In the genomic region with DNA sequence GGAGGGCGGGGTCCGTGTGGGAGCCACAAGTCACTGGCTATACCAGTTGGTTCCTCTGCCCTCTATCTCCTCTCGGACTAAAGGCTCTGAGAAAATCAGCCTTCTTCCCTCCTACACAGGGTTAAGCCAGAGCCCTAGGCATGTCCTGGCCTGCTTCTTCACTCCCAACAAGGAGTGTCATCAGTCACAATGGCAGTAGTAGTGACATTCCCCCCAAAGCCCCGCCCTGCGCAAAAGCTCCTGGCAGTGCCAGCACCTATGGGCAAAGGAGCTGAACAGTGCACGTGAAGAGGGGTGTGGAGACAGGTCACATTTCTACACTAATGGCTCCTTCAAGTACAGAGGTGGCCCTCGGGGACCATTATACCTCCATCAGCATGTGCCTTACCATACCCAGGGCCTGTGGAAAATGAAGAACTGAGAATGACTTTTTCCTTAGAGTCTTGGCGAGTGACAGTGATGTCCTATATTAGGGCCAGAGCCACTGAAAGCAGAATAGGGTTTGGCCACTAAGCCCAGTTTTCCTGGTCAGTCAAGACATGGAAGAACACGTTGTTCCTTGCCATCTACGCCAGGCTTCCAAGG, we compare ENCODE assay signal across 36 mouse cellular contexts. TPM values are rescaled to one million over a fixed set of nuclear protein-coding genes. Genes with fewer than 3 reads are reported as not detected.
DNase-seq lines count a peak whose midpoint lies in the region; ATAC-seq lines count a peak whose summit lies in the region.
"Had no signal": no experiment of that assay in that cellular context is flagged by ENCODE, and none has a peak within 500 bp of the region (broad histone marks: within the 10 kb centered on the region; RNA-seq: fewer than 3 reads in every experiment).

No protein-coding gene starts in this region.

- no peaks in the 10 kb centered on the region for H3K27me3 ChIP-seq in embryonic facial prominence, embryonic 14.5 days (replicated peaks; ENCODE audit: control insufficient read depth, insufficient read depth, low read length)
- H3K27me3 ChIP-seq in embryonic facial prominence, embryonic 10.5 days (replicated peaks; ENCODE audit: low read depth, poor library complexity, severe bottlenecking): no peaks in the 10 kb centered on the region
- no peaks in the 10 kb centered on the region for H3K27me3 ChIP-seq in stomach, embryonic 16.5 days (ENCODE audit: control insufficient read depth, insufficient read depth, low read length)
- H3K27me3 ChIP-seq: embryonic facial prominence, embryonic 13.5 days; forebrain, embryonic 13.5 days; limb, embryonic 13.5 days; lung, embryonic 15.5 days; midbrain, embryonic 15.5 days had no signal

- H3K9ac ChIP-seq in embryonic facial prominence, embryonic 14.5 days (ENCODE audit: low read depth, low read length): no peak overlapping the region
- H3K9ac ChIP-seq in stomach, embryonic 16.5 days (ENCODE audit: low read length): no peak overlapping the region
- H3K9ac ChIP-seq: embryonic facial prominence, embryonic 13.5 days; forebrain, embryonic 13.5 days; heart, embryonic 13.5 days; limb, embryonic 13.5 days; lung, embryonic 15.5 days; midbrain, embryonic 15.5 days had no signal

- H3K9me3 ChIP-seq in embryonic facial prominence, embryonic 14.5 days (ENCODE audit: control insufficient read depth, low read length): no peaks in the 10 kb centered on the region
- H3K9me3 ChIP-seq in embryonic facial prominence, embryonic 10.5 days: no peaks in the 10 kb centered on the region
- no peaks in the 10 kb centered on the region for H3K9me3 ChIP-seq in stomach, embryonic 16.5 days (replicated peaks; ENCODE audit: control insufficient read depth, low read length)
- H3K9me3 ChIP-seq: embryonic facial prominence, embryonic 13.5 days; forebrain, embryonic 13.5 days; G1E; heart, embryonic 13.5 days; hindbrain, embryonic 10.5 days; limb, embryonic 13.5 days; lung, embryonic 15.5 days; midbrain, embryonic 10.5 days; midbrain, embryonic 15.5 days had no signal

- 83% methylated on average over 10 of the region's 10 CpGs for WGBS in embryonic facial prominence, embryonic 14.5 days
- WGBS in embryonic facial prominence, embryonic 10.5 days: 90% methylated on average over 10 of the region's 10 CpGs
- 80% methylated on average over 10 of the region's 10 CpGs for WGBS in stomach, embryonic 16.5 days

- no peak overlapping the region for H3K4me3 ChIP-seq in embryonic facial prominence, embryonic 14.5 days (ENCODE audit: low read depth, low read length)
- no peak overlapping the region for H3K4me3 ChIP-seq in embryonic facial prominence, embryonic 10.5 days
- no peak overlapping the region for H3K4me3 ChIP-seq in stomach, embryonic 16.5 days (replicated peaks; ENCODE audit: low read length)
- H3K4me3 ChIP-seq: embryonic facial prominence, embryonic 13.5 days; erythroblast, embryonic 14.5 days; forebrain, embryonic 13.5 days; heart, embryonic 13.5 days; hindbrain, embryonic 10.5 days; layer of hippocampus, adult 2 months; limb, embryonic 13.5 days; lung, embryonic 15.5 days; midbrain, embryonic 10.5 days; midbrain, embryonic 15.5 days had no signal

- peaks cover 45% of the 10 kb centered on the region for H3K36me3 ChIP-seq in embryonic facial prominence, embryonic 14.5 days (ENCODE audit: control insufficient read depth, insufficient read depth, low read length)
- H3K36me3 ChIP-seq in embryonic facial prominence, embryonic 10.5 days (replicated peaks): peaks cover 86% of the 10 kb centered on the region
- H3K36me3 ChIP-seq in stomach, embryonic 16.5 days (ENCODE audit: control insufficient read depth, insufficient read depth, low read length): no peaks in the 10 kb centered on the region; the same call in 1 of the 2 replicates
- H3K36me3 ChIP-seq: G1E; heart, embryonic 13.5 days; midbrain, embryonic 15.5 days had no signal

- H3K4me2 ChIP-seq in embryonic facial prominence, embryonic 14.5 days (ENCODE audit: low read depth, low read length): no peak overlapping the region
- H3K4me2 ChIP-seq in stomach, embryonic 16.5 days (ENCODE audit: low read depth, low read length): no peak overlapping the region
- H3K4me2 ChIP-seq: embryonic facial prominence, embryonic 13.5 days; forebrain, embryonic 13.5 days; heart, embryonic 13.5 days; limb, embryonic 13.5 days; liver, embryonic 11.5 days; lung, embryonic 15.5 days; midbrain, embryonic 15.5 days had no signal

- no peak for DNase-seq in embryonic facial prominence, embryonic 14.5 days (ENCODE audit: low spot score)
- DNase-seq in embryonic facial prominence, embryonic 10.5 days (ENCODE audit: low spot score): no peak
- DNase-seq in urinary bladder, postnatal 14 days (ENCODE audit: low spot score): peak; percentile 82
- DNase-seq in urinary bladder, adult 2 months (ENCODE audit: low spot score): no peak
- DNase-seq in cerebellum, adult 8-10 months: no peak
- no peak for DNase-seq in left cerebral cortex, adult 18-20 months (ENCODE audit: low spot score in 2 of 2)
- DNase-seq: adrenal gland, postnatal 10 days; cerebellum, adult 9-11 months; embryo, embryonic 11 days; gastrocnemius, postnatal 14 days; heart, postnatal 10 days; thymus, adult 18-20 months; thymus, postnatal 25 days had no signal

- H3K4me1 ChIP-seq in embryonic facial prominence, embryonic 14.5 days (ENCODE audit: control insufficient read depth, insufficient read depth, low read length): peaks cover 14% of the 10 kb centered on the region
- peaks cover 23% of the 10 kb centered on the region for H3K4me1 ChIP-seq in embryonic facial prominence, embryonic 10.5 days
- peaks cover 48% of the 10 kb centered on the region for H3K4me1 ChIP-seq in stomach, embryonic 16.5 days (ENCODE audit: control insufficient read depth, insufficient read depth, low read length)

- H3K27ac ChIP-seq in embryonic facial prominence, embryonic 14.5 days (replicated peaks; ENCODE audit: low read depth, low read length): no peak overlapping the region
- H3K27ac ChIP-seq in embryonic facial prominence, embryonic 10.5 days (replicated peaks): no peak overlapping the region
- H3K27ac ChIP-seq in stomach, embryonic 16.5 days (ENCODE audit: low read length): peak overlapping the region; percentile 74
- H3K27ac ChIP-seq: embryonic facial prominence, embryonic 13.5 days; forebrain, embryonic 13.5 days; heart, embryonic 13.5 days; hindbrain, embryonic 10.5 days; hindbrain, postnatal 0 days; layer of hippocampus, adult 2 months; limb, embryonic 13.5 days; lung, embryonic 15.5 days; midbrain, embryonic 10.5 days; midbrain, embryonic 15.5 days had no signal

- peak; percentile 37; the same call in 1 of the 2 replicates for ATAC-seq in embryonic facial prominence, embryonic 14.5 days (ENCODE audit: low read depth)
- ATAC-seq in stomach, embryonic 16.5 days (ENCODE audit: insufficient read depth, low FRiP score): no peak
- ATAC-seq in activated CD4-positive, CD25-positive, alpha-beta regulatory T cell, adult 4 months: no peak
- ATAC-seq: forebrain, embryonic 13.5 days; hindbrain, postnatal 0 days; midbrain, embryonic 15.5 days had no signal

RNA-seq across cellular contexts. Expression of gene Inava, which starts 10.2 kb away (rescaled TPM):
- 8.0 and 10.8 TPM in 2 replicates for polyA plus RNA-seq in embryonic facial prominence, embryonic 14.5 days (2014; fragmentation: Nextera tagmentation; extraction: Ambion mirVana)
- polyA plus RNA-seq in embryonic facial prominence, embryonic 10.5 days (2016; fragmentation: Nextera tagmentation; extraction: Ambion mirVana): 24.1 and 26.4 TPM in 2 replicates
- polyA plus RNA-seq in urinary bladder, adult 2 months (2012; rRNA removed): 22.4 and 24.3 TPM in 2 replicates
- polyA plus RNA-seq in stomach, embryonic 16.5 days (2015; fragmentation: Nextera tagmentation; extraction: Ambion mirVana): 39.8 and 44.1 TPM in 2 replicates
- 1 to 10 TPM; 1.6 to 2.3 TPM for total RNA-seq in left cerebral cortex, adult 18-20 months (2021)
- not detected for polyA plus RNA-seq in activated CD4-positive, CD25-positive, alpha-beta regulatory T cell, adult 4 months (2017; shearing (Covaris generic))
- total RNA-seq: gastrocnemius, postnatal 14 days; heart, adult 8-10 months; megakaryocyte progenitor cell, adult 5-6 weeks; neutrophil, adult 5-6 weeks had no signal
- polyA plus RNA-seq: erythroblast, embryonic 14.5 days had no signal

RNA-seq across cellular contexts. Expression of gene Mroh3, which starts 11.2 kb away (rescaled TPM):
- not detected in 2 replicates for polyA plus RNA-seq in embryonic facial prominence, embryonic 14.5 days (2014; fragmentation: Nextera tagmentation; extraction: Ambion mirVana)
- polyA plus RNA-seq in embryonic facial prominence, embryonic 10.5 days (2016; fragmentation: Nextera tagmentation; extraction: Ambion mirVana): 0.42 and 0.58 TPM in 2 replicates
- polyA plus RNA-seq in urinary bladder, adult 2 months (2012; rRNA removed): 2.0 and 3.1 TPM in 2 replicates
- 0.95 and 1.3 TPM in 2 replicates for polyA plus RNA-seq in stomach, embryonic 16.5 days (2015; fragmentation: Nextera tagmentation; extraction: Ambion mirVana)
- 1 to 10 TPM in 1 of 2 experiments, under 1 TPM in 1; 0.42 to 1.1 TPM for total RNA-seq in left cerebral cortex, adult 18-20 months (2021)
- not detected for polyA plus RNA-seq in activated CD4-positive, CD25-positive, alpha-beta regulatory T cell, adult 4 months (2017; shearing (Covaris generic))
- total RNA-seq: adrenal gland, postnatal 10 days; gastrocnemius, postnatal 14 days; heart, adult 8-10 months; heart, postnatal 10 days; megakaryocyte progenitor cell, adult 5-6 weeks; neutrophil, adult 5-6 weeks had no signal
- polyA plus RNA-seq: C2C12; erythroblast, embryonic 14.5 days; forebrain, embryonic 13.5 days; G1E; heart, embryonic 13.5 days; limb, embryonic 13.5 days; liver, embryonic 11.5 days; liver, embryonic 16.5 days; midbrain, embryonic 10.5 days; midbrain, embryonic 15.5 days; neural tube, embryonic 11.5 days; spleen, adult 2 months had no signal

RNA-seq across cellular contexts. Expression of gene Gpr25, which starts 36.8 kb away (rescaled TPM):
- not detected in 2 replicates for polyA plus RNA-seq in embryonic facial prominence, embryonic 14.5 days (2014; fragmentation: Nextera tagmentation; extraction: Ambion mirVana)
- not detected in 2 replicates for polyA plus RNA-seq in embryonic facial prominence, embryonic 10.5 days (2016; fragmentation: Nextera tagmentation; extraction: Ambion mirVana)
- polyA plus RNA-seq in urinary bladder, adult 2 months (2012; rRNA removed): 0.06 and 0.10 TPM in 2 replicates
- not detected in 2 replicates for polyA plus RNA-seq in stomach, embryonic 16.5 days (2015; fragmentation: Nextera tagmentation; extraction: Ambion mirVana)
- 1 to 10 TPM; 3.8 to 4.2 TPM for total RNA-seq in left cerebral cortex, adult 18-20 months (2021)
- polyA plus RNA-seq in activated CD4-positive, CD25-positive, alpha-beta regulatory T cell, adult 4 months (2017; shearing (Covaris generic)): not detected
- total RNA-seq: adrenal gland, postnatal 10 days; G1E; gastrocnemius, postnatal 14 days; heart, adult 8-10 months; heart, postnatal 10 days; megakaryocyte progenitor cell, adult 5-6 weeks; neutrophil, adult 5-6 weeks had no signal
- polyA plus RNA-seq: C2C12; erythroblast, embryonic 14.5 days; forebrain, embryonic 13.5 days; G1E; heart, embryonic 13.5 days; hindbrain, embryonic 10.5 days; kidney, embryonic 16.5 days; limb, embryonic 13.5 days; liver, embryonic 11.5 days; liver, embryonic 16.5 days; lung, embryonic 15.5 days; midbrain, embryonic 10.5 days; neural tube, embryonic 11.5 days had no signal
